ENCODE assay signal across 8 mouse cellular contexts in genomic region chr2:148375326-148376150, GRCm38 (mm10). TPM values are rescaled to one million over a fixed set of nuclear protein-coding genes. Genes with fewer than 3 reads are reported as not detected.
A peak's percentile ranks its signal among the peaks of the same experiment; 100 is the strongest.
DNase-seq lines count a peak whose midpoint lies in the region; ATAC-seq and TF ChIP-seq lines count a peak whose summit lies in the region.

No protein-coding gene starts in this region.

- no peaks in the 10 kb centered on the region for H3K79me2 ChIP-seq in heart, adult 2 months (replicated peaks; ENCODE audit: control insufficient read depth, insufficient read depth, low read length)
- H3K79me2 ChIP-seq in C2C12 (ENCODE audit: control insufficient read depth, insufficient read depth), result no peaks in the 10 kb centered on the region

- peaks cover 4% of the 10 kb centered on the region for H3K4me1 ChIP-seq in heart, adult 2 months (ENCODE audit: control insufficient read depth, insufficient read depth, low read length)
- H3K4me1 ChIP-seq in stomach, postnatal 0 days (replicated peaks; ENCODE audit: control insufficient read depth, insufficient read depth), result no peaks in the 10 kb centered on the region

- H3K36me3 ChIP-seq in heart, adult 2 months (ENCODE audit: control insufficient read depth, insufficient read depth, low read length), result peaks cover 7% of the 10 kb centered on the region
- H3K36me3 ChIP-seq in C2C12 (ENCODE audit: control insufficient read depth, insufficient read depth), result no peaks in the 10 kb centered on the region
- no peaks in the 10 kb centered on the region for H3K36me3 ChIP-seq in stomach, postnatal 0 days (ENCODE audit: control insufficient read depth, insufficient read depth, low read length)

- 69% methylated on average over 10 of the region's 10 CpGs for WGBS in heart, adult 2 months
- 78% methylated on average over 10 of the region's 10 CpGs for WGBS in stomach, postnatal 0 days

- H3ac ChIP-seq in C2C12 (ENCODE audit: control insufficient read depth, insufficient read length, low read depth), result no peak overlapping the region

- H3K4me3 ChIP-seq in heart, adult 2 months, result no peak overlapping the region
- no peak overlapping the region for H3K4me3 ChIP-seq in C2C12 (ENCODE audit: insufficient read depth, poor library complexity, severe bottlenecking)
- no peak overlapping the region for H3K4me3 ChIP-seq in stomach, postnatal 0 days (ENCODE audit: low read depth, low read length)

- H3K27ac ChIP-seq in heart, adult 2 months, result no peak overlapping the region
- H3K27ac ChIP-seq in stomach, postnatal 0 days (replicated peaks), result no peak overlapping the region

- intact Hi-C loops in heart, adult 2 months (cut with DNase I), result no loop called here

- DNase-seq in heart, adult 2 months, result peak; percentile 48 to 71
- no peak for DNase-seq in heart, adult 9 months (ENCODE audit: low spot score in 2 of 2)
- peak; percentile 52 to 75 for DNase-seq in adrenal gland, postnatal 36 days
- DNase-seq in heart, postnatal 4 days, result peak; percentile 57
- DNase-seq in lung, postnatal 10 days, result peak; percentile 62
- peak; percentile 22 for DNase-seq in stomach, postnatal 0 days (ENCODE audit: low spot score)
- no peak for DNase-seq in cerebellum, postnatal 36 days

- peak; percentile 73 for TF ChIP-seq CTCF in heart, adult 2 months (IDR thresholded peaks at IDR 0.05)
- TF ChIP-seq CTCF in C2C12 (IDR thresholded peaks at IDR 0.05; ENCODE audit: control insufficient read depth, insufficient read depth, insufficient read length), result peak; percentile 19
- TF ChIP-seq CTCF in stomach, postnatal 0 days (IDR thresholded peaks at IDR 0.05; ENCODE audit: low read depth), result peak; percentile 73

- no peaks in the 10 kb centered on the region for H3K79me3 ChIP-seq in C2C12 (ENCODE audit: low read depth)

- ATAC-seq in stomach, postnatal 0 days (ENCODE audit: low FRiP score, low TSS enrichment), result no peak

- TF ChIP-seq POLR2A in heart, adult 2 months (IDR thresholded peaks at IDR 0.05; ENCODE audit: insufficient read depth, low read depth, low read length), result no peak

- no peak overlapping the region for H3K4me2 ChIP-seq in stomach, postnatal 0 days (replicated peaks; ENCODE audit: low read depth)

- 0 out of 2 replicates have a peak, but pooled peaks have one; percentile 23 for TF ChIP-seq EP300 in heart, adult 2 months (IDR thresholded peaks at IDR 0.05; ENCODE audit: insufficient read depth, low read depth, low read length)
- TF ChIP-seq EP300 in stomach, postnatal 0 days (optimal IDR thresholded peaks at IDR 0.05), result no peak

- H3K27me3 ChIP-seq in heart, adult 2 months (ENCODE audit: control insufficient read depth, insufficient read depth, low read length), result no peaks in the 10 kb centered on the region
- no peaks in the 10 kb centered on the region for H3K27me3 ChIP-seq in C2C12 (ENCODE audit: control insufficient read depth, insufficient read depth, insufficient read length)
- no peaks in the 10 kb centered on the region for H3K27me3 ChIP-seq in stomach, postnatal 0 days (ENCODE audit: control insufficient read depth, insufficient read depth, low read length)

- H3K9ac ChIP-seq in heart, adult 2 months (ENCODE audit: low read depth, low read length), result no peak overlapping the region
- no peak overlapping the region for H3K9ac ChIP-seq in stomach, postnatal 0 days (ENCODE audit: low read length)

- H3K9me3 ChIP-seq in stomach, postnatal 0 days (ENCODE audit: control insufficient read depth, low read length), result no peaks in the 10 kb centered on the region

TF ChIP-seq in C2C12, 6 proteins besides CTCF, POLR2A, EP300 and RAD21:
- TF ChIP-seq CEBPB (IDR thresholded peaks at IDR 0.05; ENCODE audit: low read depth), result no peak
- no peak for TF ChIP-seq MAX (IDR thresholded peaks at IDR 0.05)

RNA-seq across cellular contexts. Expression of gene Sstr4, which starts 19.6 kb away (rescaled TPM):
- 1 to 10 TPM; 1.1 to 2.0 TPM for total RNA-seq in heart, adult 2 months (2021)
- polyA plus RNA-seq in heart, adult 2 months (2012; rRNA removed), result 1.4 and 2.4 TPM in 2 replicates
- not detected for polyA plus RNA-seq in C2C12 (2012; fragmentation: generic; extraction: Trizol)
- under 1 TPM in 1 of 2 experiments, not detected in 1; 0.36 TPM for total RNA-seq in adrenal gland, postnatal 36 days (2021)
- total RNA-seq in heart, postnatal 4 days (2021), result under 1 TPM; 0.79 to 0.81 TPM
- polyA plus RNA-seq in stomach, postnatal 0 days (2015; fragmentation: Nextera tagmentation; extraction: Ambion mirVana), result 0.31 and 0.49 TPM in 2 replicates

RNA-seq across cellular contexts. Expression of gene Thbd, which starts 32.5 kb away (rescaled TPM):
- 10 to 100 TPM; 41.7 to 47.8 TPM for total RNA-seq in heart, adult 2 months (2021)
- polyA plus RNA-seq in heart, adult 2 months (2012; rRNA removed), result 38.9 and 65.0 TPM in 2 replicates
- 4.2 TPM for polyA plus RNA-seq in C2C12 (2012; fragmentation: generic; extraction: Trizol)
- 10 to 100 TPM; 20.5 to 34.7 TPM for total RNA-seq in adrenal gland, postnatal 36 days (2021)
- 10 to 100 TPM; 37.2 to 41.4 TPM for total RNA-seq in heart, postnatal 4 days (2021)
- 17.5 and 17.9 TPM in 2 replicates for polyA plus RNA-seq in stomach, postnatal 0 days (2015; fragmentation: Nextera tagmentation; extraction: Ambion mirVana)

Comparison
In these comparisons a context has a peak if more than half of its experiments do, and no peak if none do; other contexts are left out.
1. DNase-seq: peak in heart, adult 2 months (2 of 2), adrenal gland, postnatal 36 days (2 of 2), heart, postnatal 4 days (single experiment), lung, postnatal 10 days (single experiment) and stomach, postnatal 0 days (single experiment); none in heart, adult 9 months (0 of 2) and cerebellum, postnatal 36 days (0 of 2).
2. CTCF ChIP-seq: peak in every context shown above with its lines; median percentile 73 in heart, adult 2 months; 73 in stomach, postnatal 0 days; 19 in C2C12.